Mouse (Mus musculus): ENCODE data around the gene Defb6. TPM values are rescaled to one million over a fixed set of nuclear protein-coding genes. Genes with fewer than 3 reads are reported as not detected.

The Defb6 gene
- not detected in 2 replicates for polyA plus RNA-seq (2014; fragmentation: Nextera tagmentation; extraction: Ambion mirVana)

DNA sequence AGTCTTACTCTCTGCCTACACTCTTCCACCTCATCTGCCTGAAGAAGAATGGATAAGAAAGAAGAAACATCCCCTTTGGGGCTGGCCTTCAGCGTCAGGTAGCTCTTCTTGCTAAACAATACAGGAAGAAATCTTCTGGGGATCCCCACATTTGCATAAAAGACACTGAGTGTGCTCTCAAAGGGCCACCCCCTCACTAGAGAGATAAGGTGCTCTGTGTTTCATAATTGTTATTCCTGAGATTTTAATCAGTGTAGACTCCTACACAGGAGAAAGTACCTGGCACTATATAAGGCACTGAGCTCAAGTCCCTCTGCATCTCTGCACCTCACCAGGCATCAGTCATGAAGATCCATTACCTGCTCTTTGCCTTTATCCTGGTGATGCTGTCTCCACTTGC lies at the start of gene Defb6:
Gene Defb6, plus strand, starts transcription at position 318 of the 400 bp plus-strand sequence.
- 64% methylated on average over 1 of the region's 1 CpGs for WGBS
- Histone ChIP-seq H3K27me3 (ENCODE audit: control insufficient read depth, insufficient read depth, low read length) (no peaks in the 10 kb centered on the region), H3K4me1 (replicated peaks; ENCODE audit: control insufficient read depth, insufficient read depth, low read length) (no peaks in the 10 kb centered on the region), H3K9ac (ENCODE audit: low read depth, low read length) (no peak within 1 kb of the TSS), H3K36me3 (ENCODE audit: control insufficient read depth, insufficient read depth, low read length) (no peaks in the 10 kb centered on the region), H3K4me3 (ENCODE audit: low read depth, low read length) (no peak within 1 kb of the TSS), H3K4me2 (replicated peaks; ENCODE audit: low read depth, low read length) (no peak within 1 kb of the TSS), H3K27ac (ENCODE audit: low read depth, low read length) (no peak within 1 kb of the TSS), H3K9me3 (ENCODE audit: control insufficient read depth, low read length) (no peaks in the 10 kb centered on the region)
- ATAC-seq (ENCODE audit: low FRiP score) (no peak), DNase-seq (ENCODE audit: low spot score) (no peak)

DNA sequence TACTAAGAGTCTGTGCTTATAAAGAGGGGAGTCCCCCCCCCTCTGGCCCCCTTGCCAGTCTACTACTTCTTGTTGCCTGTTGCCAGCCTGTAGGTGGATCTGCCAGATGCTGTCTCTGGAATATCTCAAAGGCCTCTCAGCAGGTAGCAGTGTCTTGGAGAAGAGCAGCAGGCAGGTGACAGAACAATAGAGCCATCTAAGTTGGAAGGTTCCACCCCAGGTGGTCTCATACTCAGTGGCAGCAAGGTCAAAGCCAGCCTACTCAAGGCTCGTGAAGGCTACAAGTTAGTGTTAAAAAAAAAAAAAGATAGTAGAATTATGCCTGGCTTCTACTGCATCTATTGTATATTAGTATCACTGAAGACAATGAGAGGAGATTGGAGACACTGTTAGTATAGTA lies 12.8 kb downstream of the Defb6 start:
- H3K27me3 ChIP-seq (ENCODE audit: control insufficient read depth, insufficient read depth, low read length) = no peaks in the 10 kb centered on the region
- H3K4me1 ChIP-seq (replicated peaks; ENCODE audit: control insufficient read depth, insufficient read depth, low read length) = no peaks in the 10 kb centered on the region
- no peak overlapping the region for H3K4me3 ChIP-seq (ENCODE audit: low read depth, low read length)
- H3K9ac ChIP-seq (ENCODE audit: low read depth, low read length) = no peak overlapping the region
- DNase-seq (ENCODE audit: low spot score) (no peak), ATAC-seq (ENCODE audit: low FRiP score) (no peak)
- no peaks in the 10 kb centered on the region for H3K36me3 ChIP-seq (ENCODE audit: control insufficient read depth, insufficient read depth, low read length)
- 55% methylated on average over 1 of the region's 1 CpGs for WGBS
- no peaks in the 10 kb centered on the region for H3K9me3 ChIP-seq (ENCODE audit: control insufficient read depth, low read length)
- H3K4me2 ChIP-seq (replicated peaks; ENCODE audit: low read depth, low read length) = no peak overlapping the region
- no peak overlapping the region for H3K27ac ChIP-seq (ENCODE audit: low read depth, low read length)

DNA sequence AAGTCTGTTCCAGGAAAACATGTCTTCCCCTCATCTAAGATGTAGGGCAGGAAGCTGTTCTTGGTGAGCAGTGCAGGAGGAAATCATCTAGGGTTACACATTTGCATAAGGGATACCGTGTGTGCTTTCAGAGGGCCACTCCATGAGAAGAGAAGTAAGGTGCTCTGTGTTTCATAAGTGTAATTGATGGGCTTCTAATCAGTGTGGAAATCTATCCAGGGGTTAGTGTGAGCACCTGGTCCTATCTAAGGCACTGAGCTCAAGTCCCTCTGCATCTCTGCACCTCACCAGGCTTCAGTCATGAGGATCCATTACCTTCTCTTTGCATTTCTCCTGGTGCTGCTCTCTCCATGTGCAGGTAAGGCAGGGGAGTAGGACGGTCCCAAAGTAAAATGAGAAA lies 14.3 kb downstream of the Defb6 start, which contains the start of gene Defb46:
Gene Defb46, plus strand, starts transcription at position 301 of the 400 bp plus-strand sequence.
- H3K9ac ChIP-seq (ENCODE audit: low read depth, low read length) = no peak within 1 kb of the TSS
- no peaks in the 10 kb centered on the region for H3K36me3 ChIP-seq (ENCODE audit: control insufficient read depth, insufficient read depth, low read length)
- H3K27me3 ChIP-seq (ENCODE audit: control insufficient read depth, insufficient read depth, low read length) = no peaks in the 10 kb centered on the region
- H3K9me3 ChIP-seq (ENCODE audit: control insufficient read depth, low read length) = no peaks in the 10 kb centered on the region
- no peak within 1 kb of the TSS for H3K4me3 ChIP-seq (ENCODE audit: low read depth, low read length)
- H3K4me2 ChIP-seq (replicated peaks; ENCODE audit: low read depth, low read length) = no peak within 1 kb of the TSS
- no peak for ATAC-seq (ENCODE audit: low FRiP score)
- H3K4me1 ChIP-seq (replicated peaks; ENCODE audit: control insufficient read depth, insufficient read depth, low read length) = no peaks in the 10 kb centered on the region
- H3K27ac ChIP-seq (ENCODE audit: low read depth, low read length) = no peak within 1 kb of the TSS
- 83% methylated on average over 2 of the region's 2 CpGs for WGBS
- no peak for DNase-seq (ENCODE audit: low spot score)

DNA sequence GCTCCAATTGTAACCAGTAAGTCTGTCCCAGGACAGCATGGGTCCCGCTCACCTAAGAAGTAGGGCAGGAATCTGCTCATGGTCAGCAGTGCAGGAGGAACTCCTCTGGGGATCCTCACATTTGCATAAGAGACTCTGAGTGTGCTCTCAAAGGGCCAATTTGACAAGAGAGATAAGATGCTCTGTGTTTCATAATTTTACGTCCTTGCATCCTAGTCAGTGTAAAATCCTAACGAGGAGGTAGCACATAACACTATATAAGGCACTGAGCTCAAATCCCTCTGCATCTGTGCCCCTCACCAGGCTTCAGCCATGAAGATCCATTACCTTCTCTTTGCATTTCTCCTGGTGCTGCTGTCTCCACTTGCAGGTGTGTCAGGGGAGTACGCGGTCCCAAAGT lies 22.0 kb downstream of the Defb6 start, which contains the start of gene Defb5:
Gene Defb5, plus strand, starts transcription at position 301 of the 400 bp plus-strand sequence.
- H3K27me3 ChIP-seq (ENCODE audit: control insufficient read depth, insufficient read depth, low read length) = no peaks in the 10 kb centered on the region
- H3K4me3 ChIP-seq (ENCODE audit: low read depth, low read length) = no peak within 1 kb of the TSS
- 91% methylated on average over 5 of the region's 5 CpGs for WGBS
- H3K27ac ChIP-seq (ENCODE audit: low read depth, low read length) = no peak within 1 kb of the TSS
- no peak within 1 kb of the TSS for H3K9ac ChIP-seq (ENCODE audit: low read depth, low read length)
- ATAC-seq (ENCODE audit: low FRiP score) = no peak
- no peaks in the 10 kb centered on the region for H3K9me3 ChIP-seq (ENCODE audit: control insufficient read depth, low read length)
- no peak for DNase-seq (ENCODE audit: low spot score)
- H3K4me1 ChIP-seq (replicated peaks; ENCODE audit: control insufficient read depth, insufficient read depth, low read length) = no peaks in the 10 kb centered on the region
- H3K4me2 ChIP-seq (replicated peaks; ENCODE audit: low read depth, low read length) = no peak within 1 kb of the TSS
- no peaks in the 10 kb centered on the region for H3K36me3 ChIP-seq (ENCODE audit: control insufficient read depth, insufficient read depth, low read length)

DNA sequence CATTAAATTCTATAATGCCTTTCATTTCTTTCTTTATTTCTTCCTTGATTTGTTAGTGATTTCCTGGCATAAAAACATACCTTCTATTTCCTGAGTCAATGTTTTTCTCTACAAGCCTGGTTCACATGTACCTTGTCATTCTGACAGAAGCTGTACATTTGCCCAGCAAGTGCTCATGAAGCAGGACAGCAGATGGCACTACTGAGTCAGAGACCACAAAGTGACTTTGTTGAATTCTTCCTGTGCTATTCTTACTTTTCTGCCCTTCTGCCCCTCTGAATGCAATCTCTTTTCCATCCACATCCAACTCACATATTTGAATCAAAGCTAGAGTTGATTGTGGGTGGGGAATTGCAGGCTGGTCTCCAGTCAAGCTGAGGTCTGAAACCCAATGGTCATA lies 32.9 kb downstream of the Defb6 start:
- no peaks in the 10 kb centered on the region for H3K4me1 ChIP-seq (replicated peaks; ENCODE audit: control insufficient read depth, insufficient read depth, low read length)
- H3K9me3 ChIP-seq (ENCODE audit: control insufficient read depth, low read length) = no peaks in the 10 kb centered on the region
- no peak for ATAC-seq (ENCODE audit: low FRiP score)
- no peak overlapping the region for H3K4me3 ChIP-seq (ENCODE audit: low read depth, low read length)
- no peak for DNase-seq (ENCODE audit: low spot score)
- no peak overlapping the region for H3K9ac ChIP-seq (ENCODE audit: low read depth, low read length)
- no peaks in the 10 kb centered on the region for H3K36me3 ChIP-seq (ENCODE audit: control insufficient read depth, insufficient read depth, low read length)
- H3K27me3 ChIP-seq (ENCODE audit: control insufficient read depth, insufficient read depth, low read length) = no peaks in the 10 kb centered on the region
- no peak overlapping the region for H3K27ac ChIP-seq (ENCODE audit: low read depth, low read length)
- H3K4me2 ChIP-seq (replicated peaks; ENCODE audit: low read depth, low read length) = no peak overlapping the region

DNA sequence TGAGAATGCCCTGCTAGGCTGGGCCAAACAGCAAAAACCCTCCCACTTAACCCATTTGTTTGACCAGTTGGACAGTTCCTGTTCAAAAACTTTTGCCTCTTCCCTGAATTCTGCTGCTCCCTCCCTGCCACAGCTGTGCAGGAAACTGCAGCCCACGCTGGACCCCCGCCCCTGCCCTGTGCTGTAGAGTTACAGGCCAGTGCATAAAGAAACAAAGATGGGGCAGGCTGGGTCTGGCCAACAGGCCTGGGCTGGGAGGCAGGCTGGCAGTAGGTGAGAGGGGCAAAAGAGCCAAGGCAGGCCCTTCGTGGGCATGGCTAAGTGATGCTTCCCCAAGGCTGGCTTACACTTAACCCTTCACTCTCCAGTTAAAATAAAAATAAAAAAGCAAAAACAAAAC lies 34.4 kb downstream of the Defb6 start:
- H3K9ac ChIP-seq (ENCODE audit: low read depth, low read length) = no peak overlapping the region
- no peak for DNase-seq (ENCODE audit: low spot score)
- no peak for ATAC-seq (ENCODE audit: low FRiP score)
- H3K9me3 ChIP-seq (ENCODE audit: control insufficient read depth, low read length) = no peaks in the 10 kb centered on the region
- H3K27me3 ChIP-seq (ENCODE audit: control insufficient read depth, insufficient read depth, low read length) = no peaks in the 10 kb centered on the region
- H3K4me2 ChIP-seq (replicated peaks; ENCODE audit: low read depth, low read length) = no peak overlapping the region
- no peaks in the 10 kb centered on the region for H3K4me1 ChIP-seq (replicated peaks; ENCODE audit: control insufficient read depth, insufficient read depth, low read length)
- no peak overlapping the region for H3K4me3 ChIP-seq (ENCODE audit: low read depth, low read length)
- WGBS = 55% methylated on average over 3 of the region's 3 CpGs
- no peaks in the 10 kb centered on the region for H3K36me3 ChIP-seq (ENCODE audit: control insufficient read depth, insufficient read depth, low read length)
- no peak overlapping the region for H3K27ac ChIP-seq (ENCODE audit: low read depth, low read length)

Other genes with a start within 250 kb of the Defb6 start
- not detected in 2 replicates for gene Defb40, start 247.2 kb upstream of the Defb6 start, polyA plus RNA-seq (2014; fragmentation: Nextera tagmentation; extraction: Ambion mirVana)
- gene Defb37, start 234.4 kb upstream of the Defb6 start, polyA plus RNA-seq (2014; fragmentation: Nextera tagmentation; extraction: Ambion mirVana) = not detected in 2 replicates
- gene Defb38, start 198.9 kb upstream of the Defb6 start, polyA plus RNA-seq (2014; fragmentation: Nextera tagmentation; extraction: Ambion mirVana) = not detected in 2 replicates
- gene Defb39, start 160.7 kb upstream of the Defb6 start, polyA plus RNA-seq (2014; fragmentation: Nextera tagmentation; extraction: Ambion mirVana) = not detected in 2 replicates
- gene Defb12, start 110.6 kb upstream of the Defb6 start, polyA plus RNA-seq (2014; fragmentation: Nextera tagmentation; extraction: Ambion mirVana) = not detected in 2 replicates
- gene Defb34, start 101.7 kb upstream of the Defb6 start, polyA plus RNA-seq (2014; fragmentation: Nextera tagmentation; extraction: Ambion mirVana) = not detected in 2 replicates
- gene Gm45826, start 84.7 kb upstream of the Defb6 start, polyA plus RNA-seq (2014; fragmentation: Nextera tagmentation; extraction: Ambion mirVana) = not detected in 2 replicates
- gene Defb14, start 31.1 kb upstream of the Defb6 start, polyA plus RNA-seq (2014; fragmentation: Nextera tagmentation; extraction: Ambion mirVana) = not detected in 2 replicates
- not detected in 2 replicates for gene Defb4, start 26.8 kb upstream of the Defb6 start, polyA plus RNA-seq (2014; fragmentation: Nextera tagmentation; extraction: Ambion mirVana)
- not detected in 2 replicates for gene Defb46, start 14.4 kb downstream of the Defb6 start, polyA plus RNA-seq (2014; fragmentation: Nextera tagmentation; extraction: Ambion mirVana)
- not detected in 2 replicates for gene Defb5, start 22.1 kb downstream of the Defb6 start, polyA plus RNA-seq (2014; fragmentation: Nextera tagmentation; extraction: Ambion mirVana)
- not detected in 2 replicates for gene Defb3, start 67.9 kb downstream of the Defb6 start, polyA plus RNA-seq (2014; fragmentation: Nextera tagmentation; extraction: Ambion mirVana)
- gene Defb8, start 222.1 kb downstream of the Defb6 start, polyA plus RNA-seq (2014; fragmentation: Nextera tagmentation; extraction: Ambion mirVana) = not detected in 2 replicates